Mouse (Mus musculus) MEL (cell line): ENCODE measurements around the gene Dph5. TPM values are rescaled to one million over a fixed set of nuclear protein-coding genes. Genes with fewer than 3 reads are reported as not detected.

Experiments used
- DNase-seq: peaks from one replicate; pipeline ENCODE4 v3.0.0; 2011; ENCODE audit warnings: low read depth, low spot score
- H3K27ac ChIP-seq: 2 replicates; pipeline ENCODE4 v1.5.1; 2012; ENCODE audit warnings: low read depth, mild to moderate bottlenecking, control low read depth, low read length, moderate library complexity; ENCODE audit not compliant: control insufficient read depth
- H3K27me3 ChIP-seq, 2 experiments: fragments of 150-350 bp in 1 of 2; sonication (generic) in 1 of 2; 2 replicates each; pipeline ENCODE4 v1.6.1; 2012; ENCODE audit warnings: low read length in 2 of 2, mild to moderate bottlenecking in 2 of 2, improper control_type of control experiment in 1 of 2, moderate library complexity in 1 of 2; ENCODE audit not compliant: insufficient read depth in 2 of 2, control insufficient read depth in 1 of 2
- H3K36me3 ChIP-seq, 2 experiments: 2 replicates each; pipeline ENCODE4 v1.6.1; 2012 to 2014; ENCODE audit warnings: low read length in 2 of 2, improper control_type of control experiment in 1 of 2, inconsistent platforms in 1 of 2, mild to moderate bottlenecking in 1 of 2; ENCODE audit not compliant: insufficient read depth in 2 of 2, control insufficient read depth in 1 of 2
- H3K4me1 ChIP-seq, 2 experiments: fragments of 150-350 bp in 1 of 2; sonication (generic) in 1 of 2; 2 replicates each; pipeline ENCODE4 v1.6.1; 2012; ENCODE audit warnings: low read length in 2 of 2, improper control_type of control experiment in 1 of 2, mild to moderate bottlenecking in 1 of 2; ENCODE audit not compliant: insufficient read depth in 2 of 2, control insufficient read depth in 1 of 2
- H3K4me3 ChIP-seq, 2 experiments: fragments of 150-350 bp in 1 of 2; sonication (generic) in 1 of 2; 2 replicates each; pipeline ENCODE4 v1.5.1; 2012; ENCODE audit warnings: low read depth in 2 of 2, low read length in 2 of 2, mild to moderate bottlenecking in 2 of 2, moderate library complexity in 2 of 2, control low read depth in 1 of 2, improper control_type of control experiment in 1 of 2; ENCODE audit not compliant: control insufficient read depth in 1 of 2, insufficient read depth in 1 of 2
- H3K79me2 ChIP-seq: 2 replicates; pipeline ENCODE4 v1.6.1; 2012; ENCODE audit warnings: mild to moderate bottlenecking, low read length, moderate library complexity; ENCODE audit not compliant: control insufficient read depth, poor library complexity, insufficient read depth
- H3K9ac ChIP-seq: 2 replicates; pipeline ENCODE4 v1.6.1; 2012; ENCODE audit warnings: low read depth, mild to moderate bottlenecking, control low read depth, low read length, moderate library complexity; ENCODE audit not compliant: control insufficient read depth, poor library complexity, severe bottlenecking
- H3K9me3 ChIP-seq: fragments of 150-350 bp; sonication (generic); replicated peaks from 2 replicates; pipeline ENCODE4 v1.6.1; 2012; ENCODE audit warnings: mild to moderate bottlenecking, low read length, improper control_type of control experiment, moderate library complexity; ENCODE audit not compliant: insufficient read depth
- BHLHE40 ChIP-seq: IDR thresholded peaks from 2 replicates; pipeline ENCODE4 v1.6.1; 2012; ENCODE audit warnings: low read depth, mild to moderate bottlenecking, inconsistent platforms, low read length, improper control_type of control experiment, borderline replicate concordance
- CHD1 ChIP-seq: IDR thresholded peaks from 2 replicates; pipeline ENCODE4 v1.6.1; 2012; ENCODE audit warnings: low read depth, mild to moderate bottlenecking, inconsistent platforms, low read length, improper control_type of control experiment
- EP300 ChIP-seq, 2 experiments: IDR thresholded peaks; 2 replicates each; pipeline ENCODE4 v1.6.1; 2011; ENCODE audit warnings: improper control_type of control experiment in 2 of 2, low read length in 2 of 2, low read depth in 1 of 2, mild to moderate bottlenecking in 1 of 2
- GABPA ChIP-seq: IDR thresholded peaks from 2 replicates; pipeline ENCODE4 v1.6.1; 2012; ENCODE audit warnings: low read depth, mild to moderate bottlenecking, inconsistent platforms, low read length, improper control_type of control experiment, moderate library complexity
- JUND ChIP-seq: IDR thresholded peaks from 2 replicates; pipeline ENCODE4 v1.6.1; 2011; ENCODE audit warnings: low read depth, mild to moderate bottlenecking, improper control_type of control experiment, low read length
- MAZ ChIP-seq: IDR thresholded peaks from 2 replicates; pipeline ENCODE4 v1.6.1; 2012; ENCODE audit warnings: low read depth, mild to moderate bottlenecking, inconsistent platforms, low read length, improper control_type of control experiment
- MEF2A ChIP-seq: IDR thresholded peaks from 2 replicates; pipeline ENCODE4 v1.6.1; 2014; ENCODE audit warnings: low read depth, mild to moderate bottlenecking, inconsistent platforms, low read length, improper control_type of control experiment; ENCODE audit not compliant: poor library complexity, insufficient replicate concordance, severe bottlenecking; ENCODE audit errors: extremely low read depth
- MYC ChIP-seq: IDR thresholded peaks from 2 replicates; pipeline ENCODE4 v1.6.1; 2011; ENCODE audit warnings: low read depth, mild to moderate bottlenecking, low read length, improper control_type of control experiment, moderate library complexity
- NELFE ChIP-seq: IDR thresholded peaks from 2 replicates; pipeline ENCODE4 v1.6.1; 2011; ENCODE audit warnings: low read depth, low read length, improper control_type of control experiment
- NRF1 ChIP-seq: IDR thresholded peaks from 2 replicates; pipeline ENCODE4 v1.6.1; 2014; ENCODE audit warnings: low read depth, mild to moderate bottlenecking, inconsistent platforms, low read length, improper control_type of control experiment, moderate library complexity; ENCODE audit not compliant: poor library complexity, insufficient read depth, severe bottlenecking
- POLR2AphosphoS2 ChIP-seq: IDR thresholded peaks from 2 replicates; pipeline ENCODE4 v1.6.1; 2011; ENCODE audit warnings: low read length, improper control_type of control experiment
- POLR2AphosphoS5 ChIP-seq: IDR thresholded peaks from 2 replicates; pipeline ENCODE4 v1.6.1; 2012; ENCODE audit warnings: low read depth, borderline replicate concordance, mild to moderate bottlenecking, inconsistent platforms, low read length, moderate library complexity, mixed read lengths
- SIN3A ChIP-seq: IDR thresholded peaks from 2 replicates; pipeline ENCODE4 v1.6.1; 2012; ENCODE audit warnings: low read length, improper control_type of control experiment, inconsistent platforms
- SMC3 ChIP-seq: IDR thresholded peaks from 2 replicates; pipeline ENCODE4 v1.6.1; 2011; ENCODE audit warnings: low read depth, low read length, improper control_type of control experiment
- TAL1 ChIP-seq: IDR thresholded peaks from 2 replicates; pipeline ENCODE4 v1.6.1; 2012; ENCODE audit warnings: mild to moderate bottlenecking, inconsistent platforms, low read length, moderate library complexity, mixed read lengths
- UBTF ChIP-seq: IDR thresholded peaks from 2 replicates; pipeline ENCODE4 v1.6.1; 2012; ENCODE audit warnings: low read depth, mild to moderate bottlenecking, inconsistent platforms, low read length, improper control_type of control experiment, moderate library complexity, borderline replicate concordance; ENCODE audit not compliant: insufficient read depth
- ZKSCAN1 ChIP-seq: IDR thresholded peaks from 2 replicates; pipeline ENCODE4 v1.6.1; 2012; ENCODE audit warnings: low read depth, mild to moderate bottlenecking, inconsistent platforms, low read length, improper control_type of control experiment, moderate library complexity
- ZNF384 ChIP-seq: IDR thresholded peaks from 2 replicates; pipeline ENCODE4 v1.6.1; 2012; ENCODE audit warnings: low read depth, mild to moderate bottlenecking, inconsistent platforms, low read length, improper control_type of control experiment
- polyA plus RNA-seq, 2 experiments: library from polyadenylated mRNA; stranded (reverse) in 1 of 2; unstranded in 1 of 2; fragments of >175 nt in 1 of 2; fragments of >200 nt in 1 of 2; gene quantifications; 2 replicates each; pipeline versions ENCODE4 v1.2.1 to v1.2.4; 2012; ENCODE audit warnings: low replicate concordance in 2 of 2, low read depth in 1 of 2; ENCODE audit not compliant: insufficient read length in 2 of 2, insufficient read depth in 1 of 2, missing spikeins in 1 of 2
- total RNA-seq: library from RNA; depleted of rRNA; stranded (reverse); fragments of 300-350 nt; gene quantifications from 2 replicates; pipeline ENCODE4 v1.2.3, GENCODE M21; 2012

Dph5 gene
- total and polyA plus RNA-seq, 3 experiments = 34.9 to 45.8 TPM; not detected in 1

DNA sequence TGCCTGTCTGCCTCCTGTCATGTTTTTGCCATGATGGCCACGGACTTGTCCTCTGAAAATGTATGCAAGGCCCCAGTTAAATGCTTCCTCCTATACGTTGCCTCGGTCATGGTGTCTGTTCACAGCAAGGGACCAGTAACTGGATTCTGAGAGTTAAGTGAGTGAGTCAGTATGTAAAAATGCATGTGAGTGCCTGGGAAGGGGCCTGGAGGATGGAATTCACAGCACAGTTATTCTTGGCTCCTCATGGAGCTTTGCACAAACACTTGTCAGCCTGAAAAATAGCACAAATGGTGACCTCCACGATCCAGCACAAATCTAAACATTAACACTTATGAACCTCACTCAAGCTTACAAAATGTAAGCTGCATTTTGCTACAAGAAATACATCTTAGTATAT, 20.5 kb upstream of the Dph5 start:
- Histone ChIP-seq H3K9ac (no peak overlapping the region), H3K27ac (no peak overlapping the region), H3K4me3 (no peak overlapping the region), H3K36me3 (peaks cover 0 to 7% of the 10 kb centered on the region in 2 experiments; a peak in 2 of 4 replicates), H3K4me1 (peaks cover 3% of the 10 kb centered on the region in 2 experiments; a peak in 3 of 4 replicates), H3K27me3 (no peaks in the 10 kb centered on the region), H3K9me3 (no peaks in the 10 kb centered on the region), H3K79me2 (no peaks in the 10 kb centered on the region)
- DNase-seq = no peak
- TF ChIP-seq CHD1 (no peak), POLR2AphosphoS5 (no peak)

- H3K79me2 ChIP-seq = no peaks in the 10 kb centered on the region
- no peaks in the 10 kb centered on the region for H3K9me3 ChIP-seq
- peaks cover 3% of the 10 kb centered on the region in 2 experiments; a peak in 3 of 4 replicates for H3K4me1 ChIP-seq
- TF ChIP-seq SIN3A (no peak), TAL1 (no peak), ZNF384 (no peak), POLR2AphosphoS5 (no peak), GABPA (no peak), POLR2AphosphoS2 (no peak), MYC (no peak), ZKSCAN1 (no peak), NELFE (no peak), NRF1 (no peak), JUND (no peak), BHLHE40 (no peak), MAZ (no peak), MEF2A (no peak), SMC3 (no peak), EP300 (IDR thresholded peaks at IDR 0.05; ENCODE audit: low read depth in 1 of 2, low read length in 2 of 2) (no peak), UBTF (no peak)
- DNase-seq = no peak
- no peak overlapping the region for H3K4me3 ChIP-seq
- H3K27me3 ChIP-seq = no peaks in the 10 kb centered on the region
- H3K9ac ChIP-seq = no peak overlapping the region
- H3K27ac ChIP-seq = no peak overlapping the region
- H3K36me3 ChIP-seq = peaks cover 0 to 7% of the 10 kb centered on the region in 2 experiments; a peak in 2 of 4 replicates
Measured at GRCm38 (mm10) chr3:115867901-115868300, 19.7 kb upstream of the Dph5 start.
